Mouse (Mus musculus): Measurements from ENCODE around the gene Prmt8. TPM values are rescaled to one million over a fixed set of nuclear protein-coding genes. Genes with fewer than 3 reads are reported as not detected.

Gene Prmt8
- polyA plus RNA-seq, 1 experiment, result 0.22 TPM

DNA sequence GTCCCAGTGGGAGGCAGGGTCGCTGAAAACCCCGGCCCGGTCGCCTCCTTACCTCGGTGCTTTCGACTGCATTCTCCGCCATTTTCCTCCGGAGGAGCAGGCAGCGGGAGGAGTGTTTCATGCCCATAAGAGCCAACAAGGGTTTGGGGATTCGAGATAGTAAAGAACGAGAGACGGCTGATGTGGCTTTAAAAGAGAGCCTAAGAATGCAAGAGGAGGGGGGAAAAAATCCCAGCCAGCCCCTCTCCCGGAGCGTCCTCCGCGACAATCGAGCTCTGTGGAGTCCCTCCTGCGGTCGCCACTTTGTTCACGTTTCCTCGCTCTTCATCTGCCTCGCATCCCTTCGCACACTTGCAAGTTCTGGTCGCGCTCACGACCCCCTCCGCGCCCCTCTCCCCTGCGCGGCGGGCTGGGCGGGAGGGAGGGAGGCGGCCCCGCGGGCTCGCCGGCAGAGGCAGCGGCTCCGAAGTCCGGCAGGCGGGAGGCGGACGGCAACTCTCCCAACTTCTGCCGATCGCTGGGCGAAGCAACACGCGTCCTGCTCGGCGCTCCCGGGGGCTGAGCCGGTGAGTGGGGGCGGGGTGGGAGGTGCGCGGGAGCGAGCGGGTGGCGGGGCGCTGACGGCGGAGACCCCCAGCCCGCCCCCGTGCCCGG is 524 bp downstream of the Prmt8 start:
- peaks cover 9% of the 10 kb centered on the region for H3K27me3 ChIP-seq (ENCODE audit: control insufficient read depth, insufficient read depth, low read length, poor library complexity, severe bottlenecking)
- TF ChIP-seq POLR2A (IDR thresholded peaks at IDR 0.05; ENCODE audit: insufficient read depth, low read length) (no peak), EP300 (IDR thresholded peaks at IDR 0.05; ENCODE audit: insufficient read depth, low read depth, low read length) (no peak), CTCF (IDR thresholded peaks at IDR 0.05; ENCODE audit: low read depth, low read length) (no peak)
- H3K4me3 ChIP-seq (ENCODE audit: low read depth, low read length), result peak overlapping the region; percentile 71
- H3K27ac ChIP-seq (ENCODE audit: insufficient read depth, low read length), result no peak overlapping the region
- peak overlapping the region; percentile 59 for H3K9ac ChIP-seq (ENCODE audit: low read depth, poor library complexity, severe bottlenecking)
- H3K36me3 ChIP-seq (ENCODE audit: control insufficient read depth, insufficient read depth, low read length, poor library complexity, severe bottlenecking), result no peaks in the 10 kb centered on the region
- no peaks in the 10 kb centered on the region for H3K4me1 ChIP-seq (ENCODE audit: control insufficient read depth, insufficient read depth, low read length)
- H3K9me3 ChIP-seq (replicated peaks; ENCODE audit: control insufficient read depth, insufficient read depth, low read length, poor library complexity, severe bottlenecking), result no peaks in the 10 kb centered on the region

GRCm38 (mm10) chr6:127767706-127768493 is 1.4 kb downstream of the Prmt8 start:
- H3K27ac ChIP-seq (ENCODE audit: insufficient read depth, low read length), result no peak overlapping the region
- H3K9me3 ChIP-seq (replicated peaks; ENCODE audit: control insufficient read depth, insufficient read depth, low read length, poor library complexity, severe bottlenecking), result no peaks in the 10 kb centered on the region
- peaks cover 9% of the 10 kb centered on the region for H3K27me3 ChIP-seq (ENCODE audit: control insufficient read depth, insufficient read depth, low read length, poor library complexity, severe bottlenecking)
- H3K4me3 ChIP-seq (ENCODE audit: low read depth, low read length), result peak overlapping the region; percentile 71
- TF ChIP-seq EP300 (IDR thresholded peaks at IDR 0.05; ENCODE audit: insufficient read depth, low read depth, low read length), result no peak; the same call in 1 of the 2 replicates
- no peak for TF ChIP-seq POLR2A (IDR thresholded peaks at IDR 0.05; ENCODE audit: insufficient read depth, low read length)
- no peak for TF ChIP-seq CTCF (IDR thresholded peaks at IDR 0.05; ENCODE audit: low read depth, low read length)
- peak overlapping the region; percentile 59 for H3K9ac ChIP-seq (ENCODE audit: low read depth, poor library complexity, severe bottlenecking)
- H3K36me3 ChIP-seq (ENCODE audit: control insufficient read depth, insufficient read depth, low read length, poor library complexity, severe bottlenecking), result no peaks in the 10 kb centered on the region
- no peaks in the 10 kb centered on the region for H3K4me1 ChIP-seq (ENCODE audit: control insufficient read depth, insufficient read depth, low read length)

DNA sequence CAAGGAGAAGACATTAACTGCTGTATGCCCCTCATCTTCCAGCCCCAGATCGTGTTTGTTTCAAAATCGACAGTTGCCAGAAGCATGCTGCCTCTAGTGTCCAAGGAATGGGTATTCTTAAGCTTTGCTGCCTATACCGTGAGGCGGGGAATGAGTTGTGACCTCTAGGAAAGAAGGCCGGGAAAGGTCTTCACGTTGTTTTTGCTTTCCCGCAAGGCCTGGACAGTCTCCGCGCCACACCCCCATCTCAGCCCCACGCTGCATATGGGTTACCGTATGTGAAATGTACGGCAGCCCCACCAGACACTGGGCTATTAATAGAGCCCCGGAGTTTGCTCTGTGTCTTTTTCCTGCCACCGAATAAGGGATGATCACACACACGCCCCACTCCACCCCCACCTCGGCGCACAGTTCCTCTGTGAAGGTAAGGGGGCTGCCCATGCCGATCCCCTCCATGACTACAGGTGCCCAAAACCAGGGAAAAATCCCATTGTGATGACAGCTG is 2.0 kb downstream of the Prmt8 start:
- H3K4me3 ChIP-seq (ENCODE audit: low read depth, low read length), result peak overlapping the region; percentile 71
- H3K36me3 ChIP-seq (ENCODE audit: control insufficient read depth, insufficient read depth, low read length, poor library complexity, severe bottlenecking), result no peaks in the 10 kb centered on the region
- TF ChIP-seq CTCF (IDR thresholded peaks at IDR 0.05; ENCODE audit: low read depth, low read length) (no peak), EP300 (IDR thresholded peaks at IDR 0.05; ENCODE audit: insufficient read depth, low read depth, low read length) (no peak), POLR2A (IDR thresholded peaks at IDR 0.05; ENCODE audit: insufficient read depth, low read length) (no peak)
- H3K27ac ChIP-seq (ENCODE audit: insufficient read depth, low read length), result no peak overlapping the region
- H3K27me3 ChIP-seq (ENCODE audit: control insufficient read depth, insufficient read depth, low read length, poor library complexity, severe bottlenecking), result peaks cover 9% of the 10 kb centered on the region
- no peaks in the 10 kb centered on the region for H3K9me3 ChIP-seq (replicated peaks; ENCODE audit: control insufficient read depth, insufficient read depth, low read length, poor library complexity, severe bottlenecking)
- no peak overlapping the region for H3K9ac ChIP-seq (ENCODE audit: low read depth, poor library complexity, severe bottlenecking)
- H3K4me1 ChIP-seq (ENCODE audit: control insufficient read depth, insufficient read depth, low read length), result no peaks in the 10 kb centered on the region

GRCm38 (mm10) chr6:127766641-127767200 is 2.6 kb downstream of the Prmt8 start:
- no peak for TF ChIP-seq EP300 (IDR thresholded peaks at IDR 0.05; ENCODE audit: insufficient read depth, low read depth, low read length)
- TF ChIP-seq CTCF (IDR thresholded peaks at IDR 0.05; ENCODE audit: low read depth, low read length), result no peak
- TF ChIP-seq POLR2A (IDR thresholded peaks at IDR 0.05; ENCODE audit: insufficient read depth, low read length), result no peak
- H3K27ac ChIP-seq (ENCODE audit: insufficient read depth, low read length), result no peak overlapping the region
- peaks cover 9% of the 10 kb centered on the region for H3K27me3 ChIP-seq (ENCODE audit: control insufficient read depth, insufficient read depth, low read length, poor library complexity, severe bottlenecking)
- H3K4me1 ChIP-seq (ENCODE audit: control insufficient read depth, insufficient read depth, low read length), result no peaks in the 10 kb centered on the region
- no peaks in the 10 kb centered on the region for H3K9me3 ChIP-seq (replicated peaks; ENCODE audit: control insufficient read depth, insufficient read depth, low read length, poor library complexity, severe bottlenecking)
- no peaks in the 10 kb centered on the region for H3K36me3 ChIP-seq (ENCODE audit: control insufficient read depth, insufficient read depth, low read length, poor library complexity, severe bottlenecking)
- H3K9ac ChIP-seq (ENCODE audit: low read depth, poor library complexity, severe bottlenecking), result no peak overlapping the region
- peak overlapping the region; percentile 71 for H3K4me3 ChIP-seq (ENCODE audit: low read depth, low read length)

DNA sequence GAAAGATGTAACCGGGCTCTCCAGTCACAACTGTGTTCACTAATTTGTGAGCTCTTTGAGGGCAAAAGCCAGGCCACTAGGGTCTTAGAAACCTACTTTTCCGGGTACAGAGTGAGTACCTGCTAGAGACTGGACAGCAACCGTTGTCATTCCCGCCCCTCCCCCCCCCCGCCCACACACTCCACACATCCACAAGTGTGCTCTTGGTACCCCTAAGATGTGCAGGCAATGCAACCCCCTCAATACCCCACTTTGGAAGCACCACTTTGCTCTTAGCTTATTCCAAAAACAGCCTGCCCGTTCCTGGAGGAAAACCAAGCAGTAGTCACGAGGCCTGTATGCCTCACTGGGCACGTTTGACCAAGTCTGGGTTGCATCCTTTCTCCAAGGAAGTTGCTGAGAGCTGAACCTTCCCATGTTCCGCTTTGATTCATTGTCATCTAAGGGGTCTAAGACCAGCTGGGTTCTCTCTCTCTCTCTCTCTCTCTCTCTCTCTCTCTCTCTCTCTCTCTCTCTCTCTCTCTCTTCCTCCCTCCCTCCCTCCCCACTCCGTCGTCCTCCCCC is 3.1 kb downstream of the Prmt8 start:
- no peaks in the 10 kb centered on the region for H3K4me1 ChIP-seq (ENCODE audit: control insufficient read depth, insufficient read depth, low read length)
- H3K36me3 ChIP-seq (ENCODE audit: control insufficient read depth, insufficient read depth, low read length, poor library complexity, severe bottlenecking), result no peaks in the 10 kb centered on the region
- no peak for TF ChIP-seq POLR2A (IDR thresholded peaks at IDR 0.05; ENCODE audit: insufficient read depth, low read length)
- no peak for TF ChIP-seq EP300 (IDR thresholded peaks at IDR 0.05; ENCODE audit: insufficient read depth, low read depth, low read length)
- TF ChIP-seq CTCF (IDR thresholded peaks at IDR 0.05; ENCODE audit: low read depth, low read length), result no peak
- no peak overlapping the region for H3K4me3 ChIP-seq (ENCODE audit: low read depth, low read length)
- H3K9ac ChIP-seq (ENCODE audit: low read depth, poor library complexity, severe bottlenecking), result no peak overlapping the region
- no peaks in the 10 kb centered on the region for H3K9me3 ChIP-seq (replicated peaks; ENCODE audit: control insufficient read depth, insufficient read depth, low read length, poor library complexity, severe bottlenecking)
- H3K27ac ChIP-seq (ENCODE audit: insufficient read depth, low read length), result no peak overlapping the region
- peaks cover 9% of the 10 kb centered on the region for H3K27me3 ChIP-seq (ENCODE audit: control insufficient read depth, insufficient read depth, low read length, poor library complexity, severe bottlenecking)

Measured in ES-Bruce4 (cell line).